Mouse (Mus musculus) thymus, adult 2 months (tissue): ENCODE results near the gene Tmem95. TPM values are rescaled to one million over a fixed set of nuclear protein-coding genes. Genes with fewer than 3 reads are reported as not detected.
A peak's percentile ranks its signal among the peaks of the same experiment; 100 is the strongest.

Experiments
- DNase-seq: peaks from one replicate; pipeline ENCODE4 v3.0.0; 2021
- H3K27ac ChIP-seq: fragments of 200-500 bp; 2 replicates; pipeline ENCODE4 v1.5.1; 2012; ENCODE audit warnings: low read length, control low read depth; ENCODE audit not compliant: control insufficient read depth, insufficient read depth
- H3K27me3 ChIP-seq: fragments of 200-500 bp; 2 replicates; pipeline ENCODE4 v1.6.1; 2012; ENCODE audit warnings: mild to moderate bottlenecking, low read length, moderate library complexity, mixed read lengths; ENCODE audit not compliant: control insufficient read depth, insufficient read depth
- H3K36me3 ChIP-seq: fragments of 200-500 bp; 2 replicates; pipeline ENCODE4 v1.6.1; 2012; ENCODE audit warnings: mild to moderate bottlenecking, low read length, moderate library complexity; ENCODE audit not compliant: control insufficient read depth, insufficient read depth
- H3K4me1 ChIP-seq: fragments of 200-500 bp; replicated peaks from 2 replicates; pipeline ENCODE4 v1.6.1; 2012; ENCODE audit warnings: low read length; ENCODE audit not compliant: control insufficient read depth, insufficient read depth
- H3K4me3 ChIP-seq: fragments of 200-500 bp; 2 replicates; pipeline ENCODE4 v1.5.1; 2012; ENCODE audit warnings: mild to moderate bottlenecking, low read length, control low read depth, moderate library complexity; ENCODE audit not compliant: control insufficient read depth, insufficient read depth
- CTCF ChIP-seq: fragments of 200-500 bp; IDR thresholded peaks from 2 replicates; pipeline ENCODE4 v1.5.1; 2012; ENCODE audit warnings: mild to moderate bottlenecking, control low read depth, low read length, moderate library complexity, borderline replicate concordance; ENCODE audit not compliant: control insufficient read depth, poor library complexity, insufficient read depth; ENCODE audit errors: extremely low read depth
- POLR2A ChIP-seq: fragments of 200-500 bp; IDR thresholded peaks from 2 replicates; pipeline ENCODE4 v1.6.1; 2012; ENCODE audit warnings: mild to moderate bottlenecking, low read length, control low read depth, moderate library complexity; ENCODE audit not compliant: control insufficient read depth, poor library complexity, insufficient read depth; ENCODE audit errors: extremely low read depth
- WGBS: fragments of 180-500 bp; shearing (Covaris S2); methylation state at CpG from one replicate; pipeline ENCODE4 v1.1.7; 2018; 5-methylcytosine and 5-hydroxymethylcytosine counted together
- polyA plus RNA-seq: library from polyadenylated mRNA; depleted of rRNA; stranded (reverse); fragments of >200 nt; gene quantifications from 2 replicates; pipeline ENCODE4 v1.2.3, GENCODE M21; 2012

Gene Tmem95
- polyA plus RNA-seq, 1 experiment = not detected

- Histone ChIP-seq H3K27me3 (no peaks in the 10 kb centered on the region), H3K4me1 (peaks cover 16% of the 10 kb centered on the region), H3K36me3 (peaks cover 31% of the 10 kb centered on the region), H3K4me3 (no peak overlapping the region), H3K27ac (no peak overlapping the region)
- DNase-seq = no peak
- TF ChIP-seq CTCF (no peak), POLR2A (no peak)
- 96% methylated on average over 8 of the region's 8 CpGs for WGBS
Observed at GRCm38 (mm10) chr11:69910177-69910576, 32.4 kb upstream of the Tmem95 start.

GRCm38 (mm10) chr11:69909174-69909573 is 31.4 kb upstream of the Tmem95 start:
- TF ChIP-seq CTCF (no peak), POLR2A (no peak)
- 97% methylated on average over 5 of the region's 5 CpGs for WGBS
- no peak overlapping the region for H3K4me3 ChIP-seq
- DNase-seq = no peak
- peaks cover 7% of the 10 kb centered on the region for H3K4me1 ChIP-seq
- no peak overlapping the region for H3K27ac ChIP-seq
- H3K27me3 ChIP-seq = no peaks in the 10 kb centered on the region
- peaks cover 36% of the 10 kb centered on the region for H3K36me3 ChIP-seq

- H3K4me3 ChIP-seq = no peak overlapping the region
- DNase-seq = no peak
- no peaks in the 10 kb centered on the region for H3K27me3 ChIP-seq
- no peak overlapping the region for H3K27ac ChIP-seq
- 98% methylated on average over 11 of the region's 11 CpGs for WGBS
- peaks cover 7% of the 10 kb centered on the region for H3K4me1 ChIP-seq
- peaks cover 40% of the 10 kb centered on the region for H3K36me3 ChIP-seq
- TF ChIP-seq POLR2A (no peak), CTCF (no peak)
Observed at GRCm38 (mm10) chr11:69908645-69909044, 30.8 kb upstream of the Tmem95 start.

- TF ChIP-seq POLR2A (no peak), CTCF (no peak)
- WGBS = 98% methylated on average over 9 of the region's 9 CpGs
Observed at GRCm38 (mm10) chr11:69904311-69904710, 26.5 kb upstream of the Tmem95 start.

GRCm38 (mm10) chr11:69902972-69903371 is 25.2 kb upstream of the Tmem95 start:
- H3K27me3 ChIP-seq = no peaks in the 10 kb centered on the region
- H3K4me1 ChIP-seq = peaks cover 18% of the 10 kb centered on the region
- no peak for DNase-seq
- WGBS = 94% methylated on average over 13 of the region's 13 CpGs
- no peak overlapping the region for H3K27ac ChIP-seq
- TF ChIP-seq CTCF (no peak), POLR2A (no peak)
- H3K4me3 ChIP-seq = no peak overlapping the region
- H3K36me3 ChIP-seq = peaks cover 27% of the 10 kb centered on the region

More at GRCm38 (mm10) chr11:69904311-69904710, 26.5 kb upstream of the Tmem95 start:
- H3K27ac ChIP-seq = no peak overlapping the region
- no peak for DNase-seq
- H3K36me3 ChIP-seq = peaks cover 36% of the 10 kb centered on the region
- peaks cover 11% of the 10 kb centered on the region for H3K4me1 ChIP-seq
- H3K27me3 ChIP-seq = no peaks in the 10 kb centered on the region
- no peak overlapping the region for H3K4me3 ChIP-seq

GRCm38 (mm10) chr11:69901993-69902392 is 24.2 kb upstream of the Tmem95 start:
- TF ChIP-seq CTCF (no peak), POLR2A (no peak)
- Histone ChIP-seq H3K36me3 (peaks cover 18% of the 10 kb centered on the region), H3K27me3 (no peaks in the 10 kb centered on the region), H3K4me1 (peaks cover 18% of the 10 kb centered on the region), H3K27ac (0 out of 2 replicates have a peak overlapping the region, but pooled peaks have one; percentile 2), H3K4me3 (peak overlapping the region; percentile 65)
- no peak for DNase-seq
- WGBS = under 1% methylated on average over 39 of the region's 39 CpGs

- DNase-seq = peak; percentile 94
- H3K27ac ChIP-seq = peak overlapping the region; percentile 86
- peaks cover 18% of the 10 kb centered on the region for H3K4me1 ChIP-seq
- H3K36me3 ChIP-seq = peaks cover 18% of the 10 kb centered on the region
- no peaks in the 10 kb centered on the region for H3K27me3 ChIP-seq
- H3K4me3 ChIP-seq = peak overlapping the region; percentile 65
- TF ChIP-seq POLR2A (no peak), CTCF (0 out of 2 replicates have a peak, but pooled peaks have one; percentile 17)
- WGBS = under 1% methylated on average over 42 of the region's 42 CpGs
Observed at GRCm38 (mm10) chr11:69901406-69901846, 23.6 kb upstream of the Tmem95 start.
